16 mouse cellular contexts compared by ENCODE assay signal in the genomic region with DNA sequence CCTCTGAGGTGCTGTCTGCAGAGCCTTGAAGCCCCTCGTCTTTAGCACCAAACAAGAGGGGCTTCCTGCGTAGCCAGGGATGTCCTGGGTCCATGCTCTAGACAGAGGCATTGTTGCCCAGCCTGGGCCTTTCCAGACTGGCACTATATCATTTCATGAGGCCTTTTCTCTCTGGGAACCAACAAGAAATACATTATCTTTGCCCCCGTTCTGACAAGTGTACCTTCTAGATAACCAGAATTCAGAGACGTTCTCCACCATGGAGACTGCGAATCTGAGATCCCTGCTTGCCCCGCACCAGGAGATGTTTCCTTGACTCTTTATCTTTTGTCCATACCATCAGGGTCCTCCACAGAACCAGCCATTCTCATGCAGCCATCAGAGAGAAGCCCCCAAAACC. TPM values are rescaled to one million over a fixed set of nuclear protein-coding genes. Genes with fewer than 3 reads are reported as not detected.
DNase-seq lines count a peak whose midpoint lies in the region; ATAC-seq and TF ChIP-seq lines count a peak whose summit lies in the region.
"Had no signal": no experiment of that assay in that cellular context is flagged by ENCODE, and none has a peak within 500 bp of the region (broad histone marks: within the 10 kb centered on the region; RNA-seq: fewer than 3 reads in every experiment).

No protein-coding gene starts in this region.

- peak overlapping the region; percentile 28 for H3K4me2 ChIP-seq in hindbrain, embryonic 15.5 days
- H3K4me2 ChIP-seq in hindbrain, embryonic 12.5 days (replicated peaks), result no peak overlapping the region
- H3K4me2 ChIP-seq in lung, postnatal 0 days (replicated peaks; ENCODE audit: low read depth, low read length), result peak overlapping the region; percentile 37; the same call in 1 of the 2 replicates
- peak overlapping the region; percentile 48 for H3K4me2 ChIP-seq in embryonic facial prominence, embryonic 15.5 days (replicated peaks)
- peak overlapping the region; percentile 16; the same call in 1 of the 2 replicates for H3K4me2 ChIP-seq in liver, postnatal 0 days (ENCODE audit: low read depth, low read length)

- H3K9me3 ChIP-seq in hindbrain, embryonic 15.5 days, result no peaks in the 10 kb centered on the region
- H3K9me3 ChIP-seq in hindbrain, embryonic 12.5 days (replicated peaks), result no peaks in the 10 kb centered on the region
- no peaks in the 10 kb centered on the region for H3K9me3 ChIP-seq in lung, postnatal 0 days (ENCODE audit: low read length)
- no peaks in the 10 kb centered on the region for H3K9me3 ChIP-seq in embryonic facial prominence, embryonic 15.5 days (replicated peaks)
- no peaks in the 10 kb centered on the region for H3K9me3 ChIP-seq in liver, postnatal 0 days (ENCODE audit: low read length)
- H3K9me3 ChIP-seq: embryonic facial prominence, embryonic 12.5 days; forebrain, embryonic 12.5 days; heart, embryonic 15.5 days had no signal

- TF ChIP-seq CTCF in lung, postnatal 0 days (IDR thresholded peaks at IDR 0.05), result no peak
- no peak for TF ChIP-seq CTCF in liver, postnatal 0 days (IDR thresholded peaks at IDR 0.05; ENCODE audit: low read depth)

- H3K4me1 ChIP-seq in hindbrain, embryonic 15.5 days (replicated peaks), result peaks cover 21% of the 10 kb centered on the region
- H3K4me1 ChIP-seq in hindbrain, embryonic 12.5 days, result peaks cover 14% of the 10 kb centered on the region
- H3K4me1 ChIP-seq in lung, postnatal 0 days (ENCODE audit: insufficient read depth, low read depth, low read length), result no peaks in the 10 kb centered on the region; the same call in 1 of the 2 replicates
- peaks cover 24% of the 10 kb centered on the region for H3K4me1 ChIP-seq in embryonic facial prominence, embryonic 15.5 days
- H3K4me1 ChIP-seq in liver, postnatal 0 days (ENCODE audit: insufficient read depth), result no peaks in the 10 kb centered on the region
- H3K4me1 ChIP-seq: heart, embryonic 15.5 days had no signal

- H3K36me3 ChIP-seq in hindbrain, embryonic 15.5 days, result no peaks in the 10 kb centered on the region
- no peaks in the 10 kb centered on the region for H3K36me3 ChIP-seq in hindbrain, embryonic 12.5 days
- no peaks in the 10 kb centered on the region for H3K36me3 ChIP-seq in lung, postnatal 0 days (ENCODE audit: insufficient read depth, low read length)
- no peaks in the 10 kb centered on the region for H3K36me3 ChIP-seq in embryonic facial prominence, embryonic 15.5 days
- H3K36me3 ChIP-seq in liver, postnatal 0 days (replicated peaks; ENCODE audit: insufficient read depth, low read length), result peaks cover 3% of the 10 kb centered on the region; the same call in 1 of the 2 replicates
- H3K36me3 ChIP-seq: embryonic facial prominence, embryonic 12.5 days; forebrain, embryonic 12.5 days had no signal

- no peak overlapping the region for H3K4me3 ChIP-seq in hindbrain, embryonic 15.5 days
- no peak overlapping the region for H3K4me3 ChIP-seq in hindbrain, embryonic 12.5 days
- H3K4me3 ChIP-seq in lung, postnatal 0 days (ENCODE audit: low read depth, low read length), result no peak overlapping the region
- H3K4me3 ChIP-seq in embryonic facial prominence, embryonic 15.5 days (replicated peaks), result no peak overlapping the region
- H3K4me3 ChIP-seq in liver, postnatal 0 days (ENCODE audit: low read depth, low read length), result no peak overlapping the region
- H3K4me3 ChIP-seq: embryonic facial prominence, embryonic 12.5 days; forebrain, embryonic 12.5 days; heart, embryonic 15.5 days had no signal

- no peak for TF ChIP-seq EP300 in lung, postnatal 0 days (IDR thresholded peaks at IDR 0.05)
- TF ChIP-seq EP300 in liver, postnatal 0 days (IDR thresholded peaks at IDR 0.05; ENCODE audit: low read depth), result no peak

- DNase-seq in lung, postnatal 0 days (ENCODE audit: low spot score), result no peak
- DNase-seq in lung, adult 18-20 months, result no peak
- no peak for DNase-seq in liver, postnatal 0 days
- DNase-seq in frontal cortex, adult 2 months (ENCODE audit: extremely low spot score in 1 of 2, low spot score in 1 of 2), result no peak
- DNase-seq in spleen, adult 18-20 months, result no peak
- DNase-seq: cerebellum, adult 11-12 months; cerebellum, postnatal 36 days; right cerebral cortex, postnatal 14 days had no signal

- 90% methylated on average over 6 of the region's 6 CpGs for WGBS in hindbrain, embryonic 15.5 days
- 95% methylated on average over 6 of the region's 6 CpGs for WGBS in hindbrain, embryonic 12.5 days
- WGBS in lung, postnatal 0 days, result 81% methylated on average over 6 of the region's 6 CpGs
- WGBS in embryonic facial prominence, embryonic 15.5 days, result 82% methylated on average over 6 of the region's 6 CpGs
- 62% methylated on average over 6 of the region's 6 CpGs for WGBS in liver, postnatal 0 days (ENCODE audit: insufficient replicate concordance)

- ATAC-seq in hindbrain, embryonic 15.5 days (ENCODE audit: low FRiP score, low read depth), result no peak
- ATAC-seq in hindbrain, embryonic 12.5 days (ENCODE audit: low FRiP score), result no peak
- ATAC-seq in lung, postnatal 0 days, result no peak
- ATAC-seq in embryonic facial prominence, embryonic 15.5 days (ENCODE audit: insufficient number of reproducible peaks, low FRiP score, low TSS enrichment, low read depth), result no peak
- no peak for ATAC-seq in liver, postnatal 0 days

- no peak overlapping the region for H3K27ac ChIP-seq in hindbrain, embryonic 15.5 days (replicated peaks)
- H3K27ac ChIP-seq in hindbrain, embryonic 12.5 days, result no peak overlapping the region
- H3K27ac ChIP-seq in lung, postnatal 0 days (ENCODE audit: low read length), result no peak overlapping the region
- no peak overlapping the region for H3K27ac ChIP-seq in embryonic facial prominence, embryonic 15.5 days (replicated peaks)
- H3K27ac ChIP-seq in liver, postnatal 0 days (ENCODE audit: low read depth), result no peak overlapping the region
- H3K27ac ChIP-seq: forebrain, embryonic 12.5 days; heart, embryonic 15.5 days; macrophage had no signal

- H3K27me3 ChIP-seq in hindbrain, embryonic 15.5 days, result no peaks in the 10 kb centered on the region
- H3K27me3 ChIP-seq in hindbrain, embryonic 12.5 days, result no peaks in the 10 kb centered on the region; the same call in 1 of the 2 replicates
- H3K27me3 ChIP-seq in lung, postnatal 0 days (replicated peaks; ENCODE audit: insufficient read depth, low read length), result no peaks in the 10 kb centered on the region
- no peaks in the 10 kb centered on the region for H3K27me3 ChIP-seq in embryonic facial prominence, embryonic 15.5 days
- no peaks in the 10 kb centered on the region for H3K27me3 ChIP-seq in liver, postnatal 0 days (ENCODE audit: insufficient read depth, low read length)
- H3K27me3 ChIP-seq: embryonic facial prominence, embryonic 12.5 days; heart, embryonic 15.5 days had no signal

- H3K9ac ChIP-seq in hindbrain, embryonic 15.5 days, result no peak overlapping the region
- H3K9ac ChIP-seq in hindbrain, embryonic 12.5 days, result no peak overlapping the region
- H3K9ac ChIP-seq in lung, postnatal 0 days (replicated peaks; ENCODE audit: low read depth), result no peak overlapping the region
- H3K9ac ChIP-seq in embryonic facial prominence, embryonic 15.5 days, result no peak overlapping the region
- no peak overlapping the region for H3K9ac ChIP-seq in liver, postnatal 0 days (replicated peaks)
- H3K9ac ChIP-seq: forebrain, embryonic 12.5 days; heart, embryonic 15.5 days had no signal

RNA-seq across cellular contexts. Expression of a gene that starts 32.7 kb away (rescaled TPM):
- polyA plus RNA-seq in hindbrain, embryonic 15.5 days (2015; fragmentation: Nextera tagmentation; extraction: Ambion mirVana), result 0.16 TPM in 1 of 2 replicates, not detected in the other
- 0.08 TPM in 1 of 2 replicates, not detected in the other for polyA plus RNA-seq in hindbrain, embryonic 12.5 days (2016; fragmentation: Nextera tagmentation; extraction: Ambion mirVana)
- 0.18 TPM in 1 of 2 replicates, not detected in the other for polyA plus RNA-seq in lung, postnatal 0 days (2015; fragmentation: Nextera tagmentation; extraction: Ambion mirVana)
- 0.24 and 0.26 TPM in 2 replicates for polyA plus RNA-seq in embryonic facial prominence, embryonic 15.5 days (2015; fragmentation: Nextera tagmentation; extraction: Ambion mirVana)
- 48.4 and 49.3 TPM in 2 replicates for polyA plus RNA-seq in liver, postnatal 0 days (2015; fragmentation: Nextera tagmentation; extraction: Ambion mirVana)
- not detected in 2 replicates for polyA plus RNA-seq in frontal cortex, adult 2 months (2012; rRNA removed)
- polyA plus RNA-seq: embryonic facial prominence, embryonic 12.5 days; forebrain, embryonic 12.5 days; macrophage; neural tube, embryonic 11.5 days had no signal

Comparison
In these comparisons a context has a peak if more than half of its experiments do, and no peak if none do; other contexts are left out.
1. RNA of a gene that starts 32.7 kb away (polyA plus RNA-seq): 48.4 to 49.3 TPM in liver, postnatal 0 days; 0.24 to 0.26 TPM in embryonic facial prominence, embryonic 15.5 days, 0.18 TPM in lung, postnatal 0 days, 0.16 TPM in hindbrain, embryonic 15.5 days, 0.08 TPM in hindbrain, embryonic 12.5 days and not detected in frontal cortex, adult 2 months; every median in the first group is over 10 times any median in the second.